Mouse (Mus musculus): ENCODE results near the gene Cxcl12.
A peak's percentile ranks its signal among the peaks of the same experiment; 100 is the strongest.

The Cxcl12 gene

DNA sequence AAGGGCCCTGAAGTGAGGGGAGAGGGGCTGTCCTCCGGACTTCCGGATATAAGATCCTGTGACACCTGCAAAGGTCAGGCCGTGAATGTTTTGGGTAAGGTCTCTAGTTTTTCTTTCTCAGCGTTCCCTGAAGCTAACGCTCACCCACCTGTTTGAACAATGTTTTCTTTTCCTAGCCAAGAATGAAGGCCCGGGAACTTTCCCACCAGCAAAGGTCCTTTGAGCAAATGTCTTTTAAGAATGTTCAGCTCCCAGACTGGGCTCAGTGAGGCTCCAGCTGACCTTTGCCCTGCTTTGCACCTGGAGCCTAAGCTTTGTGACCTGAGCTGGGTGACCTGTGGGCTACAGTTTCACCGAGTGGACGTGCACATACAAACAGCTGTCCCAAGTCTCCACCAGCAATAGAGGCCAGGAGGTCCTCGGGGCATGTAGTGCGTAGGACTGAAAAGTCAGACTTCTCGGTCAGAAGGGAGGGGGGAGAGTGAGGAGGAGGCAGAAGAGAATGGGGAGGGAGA lies 52.6 kb downstream of the Cxcl12 start:
- DNase-seq, result peak; percentile 68

All from heart, adult 11 months (tissue).